Comparison of ENCODE assay signal across 9 mouse cellular contexts in genomic region chr6:38960791-38961426, GRCm38 (mm10).
A peak's percentile ranks its signal among the peaks of the same experiment; 100 is the strongest.
DNase-seq lines count a peak whose midpoint lies in the region; ATAC-seq and TF ChIP-seq lines count a peak whose summit lies in the region.
"Had no signal": no experiment of that assay in that cellular context is flagged by ENCODE, and none has a peak within 500 bp of the region (broad histone marks: within the 10 kb centered on the region; RNA-seq: fewer than 3 reads in every experiment).

No protein-coding gene starts in this region.

- 67% methylated on average over 12 of the region's 12 CpGs for WGBS in hindbrain, embryonic 12.5 days
- WGBS in hindbrain, embryonic 10.5 days = 70% methylated on average over 12 of the region's 12 CpGs
- WGBS in cerebellum, adult 2 months = 20% methylated on average over 12 of the region's 12 CpGs
- 65% methylated on average over 12 of the region's 12 CpGs for WGBS in hindbrain, embryonic 13.5 days
- WGBS in neural tube, embryonic 15.5 days = 74% methylated on average over 12 of the region's 12 CpGs
- WGBS in forebrain, embryonic 14.5 days = 71% methylated on average over 12 of the region's 12 CpGs

- TF ChIP-seq RAD21 in CH12.LX (IDR thresholded peaks at IDR 0.05; ENCODE audit: low read depth, low read length) = no peak

- no peak for DNase-seq in hindbrain, embryonic 10.5 days (ENCODE audit: low spot score)
- DNase-seq in CH12.LX (ENCODE audit: extremely low read depth) = no peak
- DNase-seq in cerebellum, adult 2 months = peak; percentile 55 to 75
- DNase-seq in forebrain, embryonic 14.5 days (ENCODE audit: low spot score) = no peak
- no peak for DNase-seq in kidney, postnatal 4 days

- H3K4me1 ChIP-seq in hindbrain, embryonic 12.5 days = 0 out of 2 replicates have a peak, but pooled peaks cover 2% of the 10 kb centered on the region
- peaks cover 7% of the 10 kb centered on the region; the same call in 1 of the 2 replicates for H3K4me1 ChIP-seq in hindbrain, embryonic 10.5 days (replicated peaks)
- H3K4me1 ChIP-seq in CH12.LX (ENCODE audit: control insufficient read depth in 1 of 2, insufficient read depth in 2 of 2) = peaks cover 0 to 16% of the 10 kb centered on the region in 2 experiments; a peak in 1 of 4 replicates
- peaks cover 9% of the 10 kb centered on the region for H3K4me1 ChIP-seq in cerebellum, adult 2 months (ENCODE audit: control insufficient read depth, insufficient read depth, low read length)
- H3K4me1 ChIP-seq in hindbrain, embryonic 13.5 days (replicated peaks) = peaks cover 15% of the 10 kb centered on the region
- peaks cover 12% of the 10 kb centered on the region for H3K4me1 ChIP-seq in neural tube, embryonic 15.5 days
- H3K4me1 ChIP-seq in forebrain, embryonic 14.5 days (ENCODE audit: control insufficient read depth, insufficient read depth, low read length) = no peaks in the 10 kb centered on the region

- H3K27me3 ChIP-seq in hindbrain, embryonic 12.5 days = no peaks in the 10 kb centered on the region
- no peaks in the 10 kb centered on the region for H3K27me3 ChIP-seq in hindbrain, embryonic 10.5 days (ENCODE audit: insufficient read depth, poor library complexity, severe bottlenecking)
- H3K27me3 ChIP-seq in CH12.LX (replicated peaks) = peaks cover 1% of the 10 kb centered on the region
- H3K27me3 ChIP-seq in cerebellum, adult 2 months (ENCODE audit: control insufficient read depth, insufficient read depth, low read length) = no peaks in the 10 kb centered on the region
- 0 out of 2 replicates have a peak, but pooled peaks cover 4% of the 10 kb centered on the region for H3K27me3 ChIP-seq in hindbrain, embryonic 13.5 days
- H3K27me3 ChIP-seq in neural tube, embryonic 15.5 days (replicated peaks) = no peaks in the 10 kb centered on the region
- H3K27me3 ChIP-seq in forebrain, embryonic 14.5 days (replicated peaks; ENCODE audit: control insufficient read depth, insufficient read depth, low read length) = no peaks in the 10 kb centered on the region

- H3K4me3 ChIP-seq in hindbrain, embryonic 12.5 days = no peak overlapping the region
- H3K4me3 ChIP-seq in hindbrain, embryonic 10.5 days = no peak overlapping the region
- H3K4me3 ChIP-seq in CH12.LX (replicated peaks in 1 of 3; ENCODE audit: low read depth in 2 of 3, low read length in 2 of 3, poor library complexity in 1 of 3) = no peak overlapping the region
- peak overlapping the region; percentile 18 for H3K4me3 ChIP-seq in cerebellum, adult 2 months (replicated peaks; ENCODE audit: insufficient read depth, low read depth, low read length)
- H3K4me3 ChIP-seq in hindbrain, embryonic 13.5 days = no peak overlapping the region
- H3K4me3 ChIP-seq in neural tube, embryonic 15.5 days (replicated peaks) = no peak overlapping the region
- H3K4me3 ChIP-seq in forebrain, embryonic 14.5 days (ENCODE audit: low read depth, low read length) = no peak overlapping the region

- no peak for TF ChIP-seq POLR2A in CH12.LX (IDR thresholded peaks at IDR 0.05; ENCODE audit: low read depth, low read length)
- no peak for TF ChIP-seq POLR2A in cerebellum, adult 2 months (IDR thresholded peaks at IDR 0.05; ENCODE audit: borderline replicate concordance, insufficient read depth, low read length)

- no peak for ATAC-seq in hindbrain, embryonic 12.5 days (ENCODE audit: low FRiP score)
- ATAC-seq in hindbrain, embryonic 13.5 days (ENCODE audit: low FRiP score) = 0 out of 2 replicates have a peak, but pooled peaks have one; percentile 57
- no peak for ATAC-seq in neural tube, embryonic 15.5 days (ENCODE audit: low FRiP score)
- ATAC-seq in forebrain, embryonic 14.5 days = no peak

- no peak overlapping the region for H3K4me2 ChIP-seq in hindbrain, embryonic 12.5 days (replicated peaks)
- H3K4me2 ChIP-seq in CH12.LX (ENCODE audit: insufficient read depth, low read depth, poor library complexity, severe bottlenecking) = no peak overlapping the region
- H3K4me2 ChIP-seq in hindbrain, embryonic 13.5 days = no peak overlapping the region
- H3K4me2 ChIP-seq in neural tube, embryonic 15.5 days = no peak overlapping the region
- H3K4me2 ChIP-seq in forebrain, embryonic 14.5 days (ENCODE audit: low read length) = no peak overlapping the region

- TF ChIP-seq EP300 in CH12.LX (IDR thresholded peaks at IDR 0.05; ENCODE audit: low read length) = no peak

- H3K36me3 ChIP-seq in hindbrain, embryonic 12.5 days = no peaks in the 10 kb centered on the region
- no peaks in the 10 kb centered on the region for H3K36me3 ChIP-seq in hindbrain, embryonic 10.5 days
- H3K36me3 ChIP-seq in CH12.LX (replicated peaks in 1 of 2; ENCODE audit: control insufficient read depth in 1 of 2, insufficient read depth in 1 of 2, low read length in 1 of 2) = no peaks in the 10 kb centered on the region
- H3K36me3 ChIP-seq in hindbrain, embryonic 13.5 days = no peaks in the 10 kb centered on the region
- H3K36me3 ChIP-seq in neural tube, embryonic 15.5 days = no peaks in the 10 kb centered on the region
- H3K36me3 ChIP-seq in forebrain, embryonic 14.5 days (ENCODE audit: control insufficient read depth, insufficient read depth, low read length) = no peaks in the 10 kb centered on the region
- H3K36me3 ChIP-seq: G1E had no signal

- no peaks in the 10 kb centered on the region for H3K9me3 ChIP-seq in hindbrain, embryonic 12.5 days (replicated peaks)
- H3K9me3 ChIP-seq in hindbrain, embryonic 10.5 days = no peaks in the 10 kb centered on the region
- no peaks in the 10 kb centered on the region for H3K9me3 ChIP-seq in CH12.LX (replicated peaks; ENCODE audit: low read length)
- no peaks in the 10 kb centered on the region for H3K9me3 ChIP-seq in hindbrain, embryonic 13.5 days
- H3K9me3 ChIP-seq in neural tube, embryonic 15.5 days (replicated peaks) = no peaks in the 10 kb centered on the region
- H3K9me3 ChIP-seq in forebrain, embryonic 14.5 days (replicated peaks; ENCODE audit: control insufficient read depth, low read length) = no peaks in the 10 kb centered on the region
- H3K9me3 ChIP-seq: G1E had no signal

- H3K79me2 ChIP-seq in CH12.LX (replicated peaks; ENCODE audit: control insufficient read depth, extremely low read depth, insufficient read depth, poor library complexity, severe bottlenecking) = no peaks in the 10 kb centered on the region

- TF ChIP-seq CTCF in CH12.LX (conservative IDR thresholded peaks at IDR 0.05 in 1 of 2, IDR thresholded peaks at IDR 0.05 in 1 of 2; ENCODE audit: low read depth in 2 of 2, low read length in 2 of 2) = no peak
- TF ChIP-seq CTCF in cerebellum, adult 2 months (IDR thresholded peaks at IDR 0.05; ENCODE audit: borderline replicate concordance, insufficient read depth, low read depth, low read length) = no peak

- H3K27ac ChIP-seq in hindbrain, embryonic 12.5 days = 0 out of 2 replicates have a peak overlapping the region, but pooled peaks have one; percentile 18
- no peak overlapping the region; the same call in 1 of the 2 replicates for H3K27ac ChIP-seq in hindbrain, embryonic 10.5 days
- H3K27ac ChIP-seq in CH12.LX (ENCODE audit: insufficient read depth, low read depth) = no peak overlapping the region
- H3K27ac ChIP-seq in cerebellum, adult 2 months (ENCODE audit: insufficient read depth, low read length) = peak overlapping the region; percentile 27; the same call in 1 of the 2 replicates
- peak overlapping the region; percentile 52; the same call in 1 of the 2 replicates for H3K27ac ChIP-seq in hindbrain, embryonic 13.5 days
- H3K27ac ChIP-seq in neural tube, embryonic 15.5 days (replicated peaks) = 0 out of 2 replicates have a peak overlapping the region, but pooled peaks have one; percentile 41
- H3K27ac ChIP-seq in forebrain, embryonic 14.5 days (ENCODE audit: low read depth, low read length) = no peak overlapping the region

- dilution Hi-C loops in CH12.LX (cut with MboI; ENCODE audit: extremely low pct_ligation_motif_present, extremely low pct_unique_long_range_greater_than_20kb, low sequenced_read_pairs) = no loop called here

- in situ Hi-C loops in CH12.LX (cut with MboI; ENCODE audit: low pct_ligation_motif_present, low pct_unique_long_range_greater_than_20kb, low sequenced_read_pairs) = no loop called here

- no peak overlapping the region for H3K9ac ChIP-seq in hindbrain, embryonic 12.5 days
- H3K9ac ChIP-seq in CH12.LX (ENCODE audit: insufficient read depth, low read depth) = no peak overlapping the region
- peak overlapping the region; percentile 26; the same call in 1 of the 2 replicates for H3K9ac ChIP-seq in hindbrain, embryonic 13.5 days
- H3K9ac ChIP-seq in neural tube, embryonic 15.5 days (replicated peaks) = no peak overlapping the region
- H3K9ac ChIP-seq in forebrain, embryonic 14.5 days (ENCODE audit: low read length) = no peak overlapping the region

TF ChIP-seq in CH12.LX, 34 proteins besides CTCF, POLR2A, EP300 and RAD21:
- TF ChIP-seq BHLHE40 (IDR thresholded peaks at IDR 0.05; ENCODE audit: low read depth, low read length) = peak; percentile 69
- TF ChIP-seq UBTF (IDR thresholded peaks at IDR 0.05; ENCODE audit: low read depth, low read length) = no peak
- no peak for TF ChIP-seq GABPA (IDR thresholded peaks at IDR 0.05; ENCODE audit: insufficient replicate concordance, low read depth, low read length)
- TF ChIP-seq ELF1 (IDR thresholded peaks at IDR 0.05; ENCODE audit: low read depth, low read length) = no peak
- no peak for TF ChIP-seq MEF2A (IDR thresholded peaks at IDR 0.05; ENCODE audit: borderline replicate concordance, low read depth, low read length)
- peak; percentile 29; the same call in 1 of the 2 replicates for TF ChIP-seq USF2 (conservative IDR thresholded peaks at IDR 0.05; ENCODE audit: low read depth, low read length)
- TF ChIP-seq USF1 (IDR thresholded peaks at IDR 0.05; ENCODE audit: low read depth, low read length) = peak; percentile 41

Comparison
In these comparisons a context has a peak if more than half of its experiments do, and no peak if none do; other contexts are left out.
1. H3K27ac ChIP-seq: peak in hindbrain, embryonic 12.5 days (single experiment), cerebellum, adult 2 months (single experiment), hindbrain, embryonic 13.5 days (single experiment) and neural tube, embryonic 15.5 days (single experiment); none in hindbrain, embryonic 10.5 days (single experiment), CH12.LX (single experiment) and forebrain, embryonic 14.5 days (single experiment).
2. DNase-seq: peak in cerebellum, adult 2 months (2 of 2); none in hindbrain, embryonic 10.5 days (single experiment), CH12.LX (single experiment), forebrain, embryonic 14.5 days (single experiment) and kidney, postnatal 4 days (0 of 2).